Mouse (Mus musculus) heart, postnatal 0 days (tissue): ENCODE results near the gene Smim1. TPM values are rescaled to one million over a fixed set of nuclear protein-coding genes. Genes with fewer than 3 reads are reported as not detected.

Source experiments
- ATAC-seq: fragments of 200-750 bp; cut with Nextera tagmentation; 2 replicates; pipeline ENCODE4 v1.8.0; 2017; ENCODE audit warnings: low read depth, moderate number of reproducible peaks, moderate library complexity; ENCODE audit not compliant: insufficient read depth
- DNase-seq: peaks from one replicate; pipeline ENCODE4 v3.0.0-alpha.2; 2016; ENCODE audit warnings: low spot score
- H3K27ac ChIP-seq: fragments of 300-500 bp; sonication (generic); 2 replicates; pipeline ENCODE4 v1.5.1; 2014; ENCODE audit warnings: low read depth, mild to moderate bottlenecking
- H3K27me3 ChIP-seq: fragments of 300-500 bp; sonication (generic); 2 replicates; pipeline ENCODE4 v1.6.1; 2014; ENCODE audit warnings: low read length, mixed read lengths; ENCODE audit not compliant: control insufficient read depth, insufficient read depth
- H3K36me3 ChIP-seq: fragments of 300-500 bp; sonication (generic); replicated peaks from 2 replicates; pipeline ENCODE4 v1.6.1; 2014; ENCODE audit warnings: low read length, mixed read lengths; ENCODE audit not compliant: control insufficient read depth, insufficient read depth
- H3K4me1 ChIP-seq: fragments of 300-500 bp; sonication (generic); 2 replicates; pipeline ENCODE4 v1.6.1; 2014; ENCODE audit warnings: antibody characterized with exemption; ENCODE audit not compliant: control insufficient read depth, insufficient read depth
- H3K4me2 ChIP-seq: fragments of 300-500 bp; sonication (generic); 2 replicates; pipeline ENCODE4 v1.6.1; 2014; ENCODE audit warnings: low read depth, mild to moderate bottlenecking, low read length, moderate library complexity
- H3K4me3 ChIP-seq: fragments of 300-500 bp; sonication (generic); 2 replicates; pipeline ENCODE4 v1.5.1; 2014; ENCODE audit warnings: low read depth, low read length
- H3K9ac ChIP-seq: fragments of 300-500 bp; sonication (generic); replicated peaks from 2 replicates; pipeline ENCODE4 v1.6.1; 2014; ENCODE audit warnings: low read depth, low read length, mixed read lengths
- H3K9me3 ChIP-seq: fragments of 300-500 bp; sonication (generic); replicated peaks from 2 replicates; pipeline ENCODE4 v1.6.1; 2016; ENCODE audit warnings: low read length; ENCODE audit not compliant: control insufficient read depth
- CTCF ChIP-seq: IDR thresholded peaks from 2 replicates; pipeline ENCODE4 v1.5.1; 2016; ENCODE audit warnings: antibody characterized with exemption, control low read depth, low read depth
- EP300 ChIP-seq: IDR thresholded peaks from 2 replicates; pipeline ENCODE4 v1.6.1; 2016; ENCODE audit warnings: antibody characterized with exemption, low read depth
- whole genome bisulfite sequencing: fragments of 180-500 bp; shearing (Covaris S2); extraction: QIAGEN DNeasy Blood & Tissue Kit; methylation state at CpG from one replicate; pipeline ENCODE4 v1.1.7; 2014; 5-methylcytosine and 5-hydroxymethylcytosine counted together
- polyA plus RNA-seq: library from polyadenylated mRNA; unstranded; fragments of >200 nt; fragmentation: Nextera tagmentation; extraction: Ambion mirVana; gene quantifications from 2 replicates; pipeline ENCODE4 v1.2.1, GENCODE M21; 2015
- total RNA-seq: library from RNA; depleted of rRNA; stranded (reverse); fragments of >200 nt; gene quantifications from 2 replicates; pipeline ENCODE4 v1.2.3, GENCODE M21; 2014; ENCODE audit warnings: low replicate concordance

The Smim1 gene
- total and polyA plus RNA-seq, 2 experiments from 2014 or later = 15.9 to 23.8 TPM

GRCm38 (mm10) chr4:154045837-154046236, 19.8 kb upstream of the Smim1 start:
- WGBS = 67% methylated on average over 5 of the region's 5 CpGs
- Histone ChIP-seq H3K9ac (no peak overlapping the region), H3K4me2 (no peak overlapping the region), H3K9me3 (no peaks in the 10 kb centered on the region), H3K4me3 (no peak overlapping the region), H3K36me3 (no peaks in the 10 kb centered on the region), H3K27ac (no peak overlapping the region), H3K4me1 (no peaks in the 10 kb centered on the region), H3K27me3 (0 out of 2 replicates have a peak, but pooled peaks cover 4% of the 10 kb centered on the region)
- TF ChIP-seq CTCF (no peak), EP300 (no peak)
- DNase-seq (no peak), ATAC-seq (no peak)

GRCm38 (mm10) chr4:154042577-154042976, 16.5 kb upstream of the Smim1 start, which contains the start of gene Ccdc27:
Gene Ccdc27 (minus strand): TSS chr4:154042677.
- 0 out of 2 replicates have a peak, but pooled peaks cover 4% of the 10 kb centered on the region for H3K27me3 ChIP-seq
- no peak within 1 kb of the TSS for H3K27ac ChIP-seq
- 82% methylated on average over 9 of the region's 9 CpGs for WGBS
- TF ChIP-seq CTCF = no peak
- no peak for TF ChIP-seq EP300
- no peak within 1 kb of the TSS for H3K9ac ChIP-seq
- no peaks in the 10 kb centered on the region for H3K36me3 ChIP-seq
- no peak within 1 kb of the TSS for H3K4me3 ChIP-seq
- DNase-seq (no peak), ATAC-seq (no peak)
- H3K9me3 ChIP-seq = no peaks in the 10 kb centered on the region
- no peak within 1 kb of the TSS for H3K4me2 ChIP-seq
- no peaks in the 10 kb centered on the region for H3K4me1 ChIP-seq

GRCm38 (mm10) chr4:154037123-154037522, 11.1 kb upstream of the Smim1 start:
- H3K4me2 ChIP-seq = no peak overlapping the region
- DNase-seq = no peak
- no peak for TF ChIP-seq EP300
- TF ChIP-seq CTCF = no peak
- no peak for ATAC-seq
- H3K36me3 ChIP-seq = no peaks in the 10 kb centered on the region
- no peak overlapping the region for H3K27ac ChIP-seq
- H3K9me3 ChIP-seq = no peaks in the 10 kb centered on the region
- WGBS = 26% methylated on average over 3 of the region's 3 CpGs
- H3K4me3 ChIP-seq = no peak overlapping the region
- H3K4me1 ChIP-seq = no peaks in the 10 kb centered on the region
- no peaks in the 10 kb centered on the region for H3K27me3 ChIP-seq
- no peak overlapping the region for H3K9ac ChIP-seq

GRCm38 (mm10) chr4:154028646-154029045, 2.6 kb upstream of the Smim1 start:
- H3K27ac ChIP-seq = no peak overlapping the region
- peaks cover 5% of the 10 kb centered on the region for H3K4me1 ChIP-seq
- H3K36me3 ChIP-seq = no peaks in the 10 kb centered on the region
- H3K9me3 ChIP-seq = no peaks in the 10 kb centered on the region
- H3K4me2 ChIP-seq = no peak overlapping the region
- H3K27me3 ChIP-seq = 0 out of 2 replicates have a peak, but pooled peaks cover 9% of the 10 kb centered on the region
- no peak overlapping the region for H3K4me3 ChIP-seq
- no peak overlapping the region for H3K9ac ChIP-seq
- no peak for DNase-seq
- TF ChIP-seq EP300 = no peak
- peak; percentile 35; the same call in 1 of the 2 replicates for TF ChIP-seq CTCF
- no peak for ATAC-seq

GRCm38 (mm10) chr4:154028066-154028465, 2.0 kb upstream of the Smim1 start:
- TF ChIP-seq EP300 (no peak), CTCF (no peak)
- 70% methylated on average over 7 of the region's 7 CpGs for WGBS
- ATAC-seq = no peak

GRCm38 (mm10) chr4:154026441-154026761, 371 bp upstream of the Smim1 start:
- Histone ChIP-seq H3K9me3 (no peaks in the 10 kb centered on the region), H3K36me3 (peaks cover 5% of the 10 kb centered on the region), H3K27me3 (0 out of 2 replicates have a peak, but pooled peaks cover 9% of the 10 kb centered on the region), H3K4me3 (peak overlapping the region; percentile 53), H3K27ac (no peak overlapping the region), H3K4me1 (peaks cover 10% of the 10 kb centered on the region), H3K4me2 (peak overlapping the region; percentile 78), H3K9ac (0 out of 2 replicates have a peak overlapping the region, but pooled peaks have one; percentile 58)
- TF ChIP-seq EP300 = no peak
- no peak for TF ChIP-seq CTCF
- ATAC-seq (no peak), DNase-seq (no peak)
- WGBS = 23% methylated on average over 2 of the region's 2 CpGs

More at GRCm38 (mm10) chr4:154028066-154028465, 2.0 kb upstream of the Smim1 start:
- Histone ChIP-seq H3K9ac (no peak overlapping the region), H3K9me3 (no peaks in the 10 kb centered on the region), H3K27me3 (0 out of 2 replicates have a peak, but pooled peaks cover 9% of the 10 kb centered on the region), H3K27ac (no peak overlapping the region), H3K4me3 (no peak overlapping the region), H3K4me2 (no peak overlapping the region), H3K4me1 (peaks cover 10% of the 10 kb centered on the region), H3K36me3 (no peaks in the 10 kb centered on the region)
- no peak for DNase-seq
